In genomic region chr6:114089626-114090025, GRCm38 (mm10) we compare ENCODE assay signal across 9 mouse cellular contexts. TPM values are rescaled to one million over a fixed set of nuclear protein-coding genes. Genes with fewer than 3 reads are reported as not detected.
A peak's percentile ranks its signal among the peaks of the same experiment; 100 is the strongest.
DNase-seq lines count a peak whose midpoint lies in the region; TF ChIP-seq lines count a peak whose summit lies in the region.
"Had no signal": no experiment of that assay in that cellular context is flagged by ENCODE, and none has a peak within 500 bp of the region (broad histone marks: within the 10 kb centered on the region; RNA-seq: fewer than 3 reads in every experiment).

No protein-coding gene starts in this region.

- H3K27me3 ChIP-seq in heart, adult 2 months (ENCODE audit: control insufficient read depth, insufficient read depth, low read length): no peaks in the 10 kb centered on the region
- H3K27me3 ChIP-seq in midbrain, embryonic 10.5 days (ENCODE audit: low read depth, poor library complexity, severe bottlenecking): peaks cover 57% of the 10 kb centered on the region
- H3K27me3 ChIP-seq: lung, embryonic 15.5 days had no signal

- no peak overlapping the region for H3K9ac ChIP-seq in heart, adult 2 months (ENCODE audit: low read depth, low read length)
- H3K9ac ChIP-seq: lung, embryonic 15.5 days had no signal

- H3K36me3 ChIP-seq in heart, adult 2 months (ENCODE audit: control insufficient read depth, insufficient read depth, low read length): no peaks in the 10 kb centered on the region
- H3K36me3 ChIP-seq in midbrain, embryonic 10.5 days: no peaks in the 10 kb centered on the region
- H3K36me3 ChIP-seq: lung, embryonic 15.5 days had no signal

- WGBS in heart, adult 2 months: 8% methylated on average over 5 of the region's 5 CpGs
- WGBS in midbrain, embryonic 10.5 days: 18% methylated on average over 5 of the region's 5 CpGs

- no peaks in the 10 kb centered on the region for H3K4me1 ChIP-seq in heart, adult 2 months (ENCODE audit: control insufficient read depth, insufficient read depth, low read length)
- peaks cover 21% of the 10 kb centered on the region for H3K4me1 ChIP-seq in midbrain, embryonic 10.5 days
- H3K4me1 ChIP-seq: lung, embryonic 15.5 days had no signal

- peak; percentile 91 for TF ChIP-seq CTCF in heart, adult 2 months (IDR thresholded peaks at IDR 0.05)

- H3K4me3 ChIP-seq in heart, adult 2 months: no peak overlapping the region
- no peak overlapping the region for H3K4me3 ChIP-seq in midbrain, embryonic 10.5 days
- H3K4me3 ChIP-seq: lung, embryonic 15.5 days had no signal

- DNase-seq in heart, adult 2 months: peak; percentile 20 to 68
- DNase-seq in heart, adult 11 months: no peak
- peak; percentile 78 for DNase-seq in adipocyte (ENCODE audit: low spot score)
- DNase-seq in embryo, embryonic 10.5 days (ENCODE audit: low spot score): peak; percentile 87
- peak; percentile 48 to 82 for DNase-seq in heart, postnatal 10 days
- DNase-seq in layer of hippocampus, postnatal 10 days (ENCODE audit: low spot score in 2 of 2): peak; percentile 87
- DNase-seq in midbrain, embryonic 10.5 days (ENCODE audit: low spot score): peak; percentile 70
- peak; percentile 84 for DNase-seq in right cerebral cortex, postnatal 4 days

- no peaks in the 10 kb centered on the region for H3K9me3 ChIP-seq in midbrain, embryonic 10.5 days (replicated peaks)
- H3K9me3 ChIP-seq: lung, embryonic 15.5 days had no signal

- intact Hi-C loops in heart, adult 2 months (cut with DNase I): loop anchor here (2.0 to 10.0 kb wide), 5 partner anchors 108 to 608 kb away; no protein-coding TSS in a partner anchor
- intact Hi-C loops in heart, postnatal 10 days (cut with DNase I): loop anchor here (1.0 to 5.0 kb wide), 6 partner anchors 110 to 608 kb away; no protein-coding TSS in a partner anchor

- H3K79me2 ChIP-seq in heart, adult 2 months (replicated peaks; ENCODE audit: control insufficient read depth, insufficient read depth, low read length): no peaks in the 10 kb centered on the region

- no peak for TF ChIP-seq POLR2A in heart, adult 2 months (IDR thresholded peaks at IDR 0.05; ENCODE audit: insufficient read depth, low read depth, low read length)

- no peak overlapping the region for H3K27ac ChIP-seq in heart, adult 2 months
- H3K27ac ChIP-seq in midbrain, embryonic 10.5 days (replicated peaks): no peak overlapping the region
- H3K27ac ChIP-seq: lung, embryonic 15.5 days had no signal

- TF ChIP-seq EP300 in heart, adult 2 months (IDR thresholded peaks at IDR 0.05; ENCODE audit: insufficient read depth, low read depth, low read length): no peak

RNA-seq across cellular contexts. Expression of gene Slc6a11, which starts 41.4 kb away (rescaled TPM):
- not detected for total RNA-seq in heart, adult 2 months (2021)
- not detected in 2 replicates for polyA plus RNA-seq in heart, adult 2 months (2012; rRNA removed)
- total RNA-seq in heart, postnatal 10 days (2021): not detected
- 100 to 1,000 TPM; 154 to 167 TPM for total RNA-seq in layer of hippocampus, postnatal 10 days (2021)
- polyA plus RNA-seq in midbrain, embryonic 10.5 days (2016; fragmentation: Nextera tagmentation; extraction: Ambion mirVana): 0.59 and 0.65 TPM in 2 replicates

RNA-seq across cellular contexts. Expression of gene Atp2b2, which starts 47.2 kb away (rescaled TPM):
- 1 to 10 TPM in 1 of 2 experiments, under 1 TPM in 1; 0.84 to 1.1 TPM for total RNA-seq in heart, adult 2 months (2021)
- polyA plus RNA-seq in heart, adult 2 months (2012; rRNA removed): 0.47 and 0.64 TPM in 2 replicates
- total RNA-seq in heart, postnatal 10 days (2021): under 1 TPM; 0.55 TPM
- total RNA-seq in layer of hippocampus, postnatal 10 days (2021): 100 to 1,000 TPM; 243 to 256 TPM
- 1.1 and 2.1 TPM in 2 replicates for polyA plus RNA-seq in midbrain, embryonic 10.5 days (2016; fragmentation: Nextera tagmentation; extraction: Ambion mirVana)

Comparison
In these comparisons a context has a peak if more than half of its experiments do, and no peak if none do; other contexts are left out.
1. RNA of gene Slc6a11, which starts 41.4 kb away (total RNA-seq): 154 to 167 TPM in layer of hippocampus, postnatal 10 days; not detected in heart, postnatal 10 days and not detected in heart, adult 2 months; every median in the first group is over 100 times any median in the second.
2. RNA of gene Atp2b2, which starts 47.2 kb away (total RNA-seq): 243 to 256 TPM in layer of hippocampus, postnatal 10 days; 0.84 to 1.1 TPM in heart, adult 2 months and 0.55 TPM in heart, postnatal 10 days; every median in the first group is over 100 times any median in the second.